Mouse (Mus musculus) heart, adult 2 months (tissue): ENCODE data around the gene Clybl.

Source experiments
- CTCF ChIP-seq: fragments of 200-600 bp; IDR thresholded peaks from 2 replicates; pipeline ENCODE4 v1.8.1; 2022; ENCODE audit warnings: antibody characterized with exemption, mild to moderate bottlenecking, moderate library complexity
- EP300 ChIP-seq: fragments of 200-500 bp; IDR thresholded peaks from 2 replicates; pipeline ENCODE4 v1.6.1; 2011; ENCODE audit warnings: low read depth, low read length, control low read depth; ENCODE audit not compliant: insufficient read depth
- POLR2A ChIP-seq: fragments of 200-500 bp; IDR thresholded peaks from 2 replicates; pipeline ENCODE4 v1.6.1; 2011; ENCODE audit warnings: mild to moderate bottlenecking, low read depth, low read length, control low read depth; ENCODE audit not compliant: insufficient read depth

- TF ChIP-seq POLR2A (no peak), EP300 (no peak), CTCF (no peak)
Observed at GRCm38 (mm10) chr14:122182220-122182619, 716 bp downstream of the Clybl start.
